Mouse (Mus musculus) limb, embryonic 14.5 days (tissue): ENCODE results near the gene Amd1. TPM values are rescaled to one million over a fixed set of nuclear protein-coding genes. Genes with fewer than 3 reads are reported as not detected.

Source experiments
- ATAC-seq: fragments of 200-750 bp; cut with Nextera tagmentation; 2 replicates; pipeline ENCODE4 v1.8.0; 2017; ENCODE audit warnings: low read depth, moderate number of reproducible peaks, moderate TSS enrichment; ENCODE audit not compliant: low FRiP score
- DNase-seq: peaks from one replicate; pipeline ENCODE4 v3.0.0-alpha.2; 2015; ENCODE audit warnings: low spot score
- H3K27ac ChIP-seq: fragments of 300-500 bp; sonication (generic); replicated peaks from 2 replicates; pipeline ENCODE4 v1.5.1; 2014; ENCODE audit warnings: low read depth, mild to moderate bottlenecking, low read length, moderate library complexity, mixed read lengths
- H3K27me3 ChIP-seq: fragments of 300-500 bp; sonication (generic); 2 replicates; pipeline ENCODE4 v1.6.1; 2014; ENCODE audit warnings: low read length, mixed read lengths; ENCODE audit not compliant: control insufficient read depth, insufficient read depth
- H3K36me3 ChIP-seq: fragments of 300-500 bp; sonication (generic); 2 replicates; pipeline ENCODE4 v1.6.1; 2014; ENCODE audit warnings: mild to moderate bottlenecking, low read length, moderate library complexity, mixed read lengths; ENCODE audit not compliant: control insufficient read depth, insufficient read depth
- H3K4me1 ChIP-seq: fragments of 300-500 bp; sonication (generic); 2 replicates; pipeline ENCODE4 v1.6.1; 2014; ENCODE audit warnings: antibody characterized with exemption, low read length, mixed read lengths; ENCODE audit not compliant: control insufficient read depth, insufficient read depth
- H3K4me2 ChIP-seq: fragments of 300-500 bp; sonication (generic); replicated peaks from 2 replicates; pipeline ENCODE4 v1.6.1; 2014; ENCODE audit warnings: low read depth, mild to moderate bottlenecking, low read length, moderate library complexity; ENCODE audit not compliant: severe bottlenecking
- H3K4me3 ChIP-seq: fragments of 300-500 bp; sonication (generic); replicated peaks from 2 replicates; pipeline ENCODE4 v1.5.1; 2014; ENCODE audit warnings: low read length
- H3K9ac ChIP-seq: fragments of 300-500 bp; sonication (generic); 2 replicates; pipeline ENCODE4 v1.6.1; 2014; ENCODE audit warnings: mild to moderate bottlenecking, low read depth, low read length, moderate library complexity; ENCODE audit not compliant: severe bottlenecking
- H3K9me3 ChIP-seq: fragments of 300-500 bp; sonication (generic); 2 replicates; pipeline ENCODE4 v1.6.1; 2016; ENCODE audit warnings: low read length; ENCODE audit not compliant: control insufficient read depth
- POLR2A ChIP-seq: fragments of 200-500 bp; IDR thresholded peaks from 2 replicates; pipeline ENCODE4 v1.8.0; 2012; ENCODE audit warnings: inconsistent platforms, mild to moderate bottlenecking, moderate library complexity, borderline replicate concordance; ENCODE audit not compliant: insufficient read depth, insufficient read length; ENCODE audit errors: extremely low read depth
- WGBS: fragments of 180-500 bp; shearing (Covaris S2); extraction: QIAGEN DNeasy Blood & Tissue Kit; methylation state at CpG from one replicate; pipeline ENCODE4 v1.1.7; 2014; 5-methylcytosine and 5-hydroxymethylcytosine counted together
- polyA plus RNA-seq, 2 experiments: library from polyadenylated mRNA; depleted of rRNA in 1 of 2; stranded (reverse) in 1 of 2; unstranded in 1 of 2; fragments of >200 nt; fragmentation: Nextera tagmentation in 1 of 2; extraction: Ambion mirVana in 1 of 2; gene quantifications; 2 replicates each; pipeline versions ENCODE4 v1.2.1 to v1.2.3; 2012 to 2014

Amd1 gene
- 51.6 and 58.0 TPM in 2 replicates for polyA plus RNA-seq (2012; rRNA removed)
- 56.3 and 59.8 TPM in 2 replicates for polyA plus RNA-seq (2014; fragmentation: Nextera tagmentation; extraction: Ambion mirVana)

DNA sequence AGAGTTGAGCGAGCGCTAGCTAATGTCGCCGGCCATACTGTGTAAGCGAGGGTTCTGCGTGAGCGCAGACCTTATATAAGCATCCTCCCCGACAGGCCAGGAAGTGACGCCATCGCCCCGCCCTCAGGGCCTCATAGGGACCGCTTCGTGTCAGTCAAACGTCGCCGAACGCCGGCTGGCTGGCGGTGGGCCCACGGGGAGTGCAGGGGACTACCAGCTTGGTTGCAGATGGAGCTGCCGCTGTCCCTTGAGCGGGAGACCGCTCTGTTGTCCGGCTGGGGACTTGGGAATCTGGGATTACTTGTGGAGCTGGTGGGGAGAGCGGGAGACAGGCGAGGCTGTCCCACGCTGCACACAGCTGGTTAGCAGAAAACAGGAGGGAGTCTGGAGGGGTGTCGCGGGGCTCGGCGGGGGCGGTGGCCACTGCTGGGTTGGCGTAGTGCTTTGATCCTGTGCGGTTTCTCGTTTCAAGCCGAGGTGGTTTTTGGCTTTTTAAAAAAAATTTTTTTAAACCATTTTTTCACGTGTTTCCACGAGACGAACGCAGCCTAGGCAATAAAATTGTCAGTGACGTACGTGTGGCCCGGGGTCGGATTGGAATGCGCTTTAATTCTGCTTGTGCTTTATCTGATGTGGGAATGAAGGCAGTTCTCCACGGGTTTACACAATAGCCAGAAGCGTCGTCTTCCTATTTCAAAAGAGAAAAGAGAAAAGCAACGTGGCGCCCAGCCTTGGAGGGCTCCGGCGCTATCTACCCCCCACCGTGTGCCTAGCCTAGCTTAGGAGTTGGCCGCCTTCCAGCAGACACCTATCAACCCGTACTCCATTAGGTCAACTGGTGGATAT lies at the start of gene Amd1:
Gene Amd1 (minus strand): TSS at position 47 of the 846 bp plus-strand sequence.
- under 1% methylated on average over 55 of the region's 55 CpGs for WGBS
- no peaks in the 10 kb centered on the region for H3K36me3 ChIP-seq
- peak within 1 kb of the TSS; percentile 95 for H3K4me3 ChIP-seq
- H3K9me3 ChIP-seq: no peaks in the 10 kb centered on the region
- peak within 1 kb of the TSS; percentile 94 for H3K27ac ChIP-seq
- peak within 1 kb of the TSS; percentile 93 for H3K9ac ChIP-seq
- peak; percentile 99 for DNase-seq
- H3K4me1 ChIP-seq: peaks cover 13% of the 10 kb centered on the region
- peak; percentile 95 for ATAC-seq
- no peaks in the 10 kb centered on the region for H3K27me3 ChIP-seq
- TF ChIP-seq POLR2A: no peak
- H3K4me2 ChIP-seq: peak within 1 kb of the TSS; percentile 79

DNA sequence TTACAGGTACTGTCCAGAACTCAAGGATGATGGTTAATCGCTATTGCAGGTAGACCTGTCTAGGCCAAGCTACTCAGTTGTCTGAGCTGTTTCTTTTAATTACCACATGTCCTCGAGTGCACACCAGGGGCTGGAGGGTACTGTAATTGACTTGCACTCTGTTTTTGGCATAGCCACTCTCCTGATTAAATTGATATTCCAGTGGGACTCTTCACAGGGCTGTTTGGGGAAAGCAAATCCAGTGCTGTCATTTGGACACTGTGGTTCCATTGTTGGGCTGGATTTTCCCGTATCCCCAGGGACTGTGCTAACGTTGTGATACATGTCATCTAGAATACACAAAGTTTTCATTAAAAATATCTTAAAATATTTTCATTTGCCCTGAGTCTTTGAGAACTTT lies 49.2 kb upstream of the Amd1 start:
- no peak overlapping the region for H3K4me3 ChIP-seq
- 67% methylated on average over 4 of the region's 4 CpGs for WGBS
- peak overlapping the region; percentile 10; the same call in 1 of the 2 replicates for H3K4me2 ChIP-seq
- ATAC-seq (no peak), DNase-seq (no peak)
- no peak for TF ChIP-seq POLR2A
- no peaks in the 10 kb centered on the region for H3K27me3 ChIP-seq
- peaks cover 11% of the 10 kb centered on the region for H3K4me1 ChIP-seq
- H3K9me3 ChIP-seq: no peaks in the 10 kb centered on the region
- no peak overlapping the region for H3K27ac ChIP-seq
- no peaks in the 10 kb centered on the region for H3K36me3 ChIP-seq
- H3K9ac ChIP-seq: no peak overlapping the region

DNA sequence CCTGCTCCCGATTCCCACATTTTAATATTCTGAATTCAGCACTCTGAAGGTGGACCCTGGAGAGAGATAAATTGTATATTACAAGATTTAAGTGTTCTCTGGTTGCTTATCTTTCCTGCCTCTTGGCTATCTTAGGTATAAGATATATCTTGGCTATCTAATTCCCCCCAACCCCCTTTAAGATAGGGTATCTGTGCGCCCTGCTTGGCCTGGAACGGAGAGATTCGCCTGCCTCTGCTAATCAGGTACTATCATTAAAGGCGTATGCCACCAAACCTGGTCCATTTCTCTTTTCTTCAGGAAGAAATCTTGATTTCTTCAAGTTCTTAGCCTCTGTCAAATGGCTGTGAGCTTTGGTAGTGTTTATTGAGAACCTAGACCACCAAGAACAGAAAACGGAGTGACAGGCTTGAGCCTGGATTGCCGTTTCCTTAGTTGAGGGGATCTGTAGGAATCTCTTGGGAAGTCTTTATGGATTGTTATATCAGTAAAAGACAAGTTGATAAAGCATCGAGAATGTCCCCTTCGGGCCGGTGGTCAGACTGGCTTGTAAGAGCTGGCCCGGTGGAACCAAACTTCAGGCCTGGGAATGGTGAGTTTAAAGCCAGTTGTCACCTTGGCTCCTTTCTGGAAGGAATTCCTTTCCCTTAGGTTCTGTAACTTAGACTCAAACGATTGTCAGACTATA lies 48.4 kb upstream of the Amd1 start:
- Histone ChIP-seq H3K27me3 (no peaks in the 10 kb centered on the region), H3K27ac (peak overlapping the region; percentile 93; the same call in 1 of the 2 replicates), H3K4me2 (peak overlapping the region; percentile 60), H3K9me3 (no peaks in the 10 kb centered on the region), H3K4me1 (peaks cover 11% of the 10 kb centered on the region), H3K36me3 (no peaks in the 10 kb centered on the region), H3K9ac (peak overlapping the region; percentile 83), H3K4me3 (peak overlapping the region; percentile 78)
- TF ChIP-seq POLR2A: no peak
- ATAC-seq (no peak), DNase-seq (no peak)
- WGBS: 51% methylated on average over 12 of the region's 12 CpGs

DNA sequence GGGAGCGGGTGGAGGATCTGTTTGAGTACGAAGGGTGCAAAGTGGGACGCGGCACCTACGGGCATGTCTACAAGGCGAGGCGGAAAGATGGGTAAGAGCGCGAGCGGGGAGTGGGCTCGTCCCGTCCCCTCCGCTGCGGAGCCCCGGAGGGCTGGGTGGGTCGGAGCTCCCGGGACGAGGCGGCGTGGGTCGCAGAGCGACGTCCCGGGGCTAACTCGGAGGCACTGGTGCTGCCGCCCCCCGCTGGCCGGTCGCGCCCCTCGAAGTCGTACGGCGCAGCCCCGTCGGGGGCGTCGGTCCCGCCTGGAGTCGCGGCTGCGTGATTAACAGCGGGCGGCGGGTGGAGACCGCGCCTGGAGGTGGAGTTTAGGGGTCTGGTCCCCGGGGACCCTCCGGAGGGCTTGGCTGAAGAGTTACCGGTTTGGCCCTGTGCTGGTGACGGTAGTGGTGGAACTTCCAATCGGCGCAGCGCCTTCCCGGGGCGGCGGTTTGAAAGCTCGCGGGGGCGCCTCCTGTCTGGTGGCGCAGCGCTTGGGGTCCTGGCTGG lies 47.7 kb upstream of the Amd1 start:
- Histone ChIP-seq H3K27ac (peak overlapping the region; percentile 93), H3K4me3 (peak overlapping the region; percentile 78), H3K27me3 (no peaks in the 10 kb centered on the region), H3K4me1 (peaks cover 11% of the 10 kb centered on the region), H3K4me2 (peak overlapping the region; percentile 60), H3K36me3 (no peaks in the 10 kb centered on the region), H3K9ac (peak overlapping the region; percentile 83), H3K9me3 (no peaks in the 10 kb centered on the region)
- TF ChIP-seq POLR2A: no peak
- DNase-seq: peak; percentile 82
- 1% methylated on average over 21 of the region's 62 CpGs for WGBS
- ATAC-seq: peak; percentile 23
